Mouse (Mus musculus) G1E (cell line): ENCODE data around the gene Ror2.

Experiments used
- CTCF ChIP-seq: IDR thresholded peaks from 2 replicates; pipeline ENCODE4 v1.5.1; 2012; ENCODE audit warnings: low read depth, low read length, inconsistent platforms, mixed read lengths
- GATA1 ChIP-seq: IDR thresholded peaks from 2 replicates; pipeline ENCODE4 v1.6.1; 2012; ENCODE audit warnings: borderline replicate concordance, low read length, inconsistent platforms, mixed read lengths
- TAL1 ChIP-seq: conservative IDR thresholded peaks from 2 replicates; pipeline ENCODE4 v1.6.1; 2012; ENCODE audit warnings: low read depth, low read length, inconsistent platforms, mixed read lengths

- no peak for TF ChIP-seq CTCF
- no peak for TF ChIP-seq TAL1
- TF ChIP-seq GATA1, result no peak
Measured at GRCm38 (mm10) chr13:53158405-53159005, 127.4 kb downstream of the Ror2 start.
